Mouse (Mus musculus) testis, adult 2 months (tissue): ENCODE measurements around the gene B4galnt1.

ENCODE experiments used
- CTCF ChIP-seq: fragments of 200-500 bp; IDR thresholded peaks from 2 replicates; pipeline ENCODE4 v1.5.1; 2012; ENCODE audit warnings: low read depth, mild to moderate bottlenecking, inconsistent platforms, low read length, moderate library complexity; ENCODE audit not compliant: control insufficient read depth, insufficient read depth, insufficient replicate concordance
- POLR2A ChIP-seq: fragments of 200-500 bp; IDR thresholded peaks from 2 replicates; pipeline ENCODE4 v1.6.1; 2012; ENCODE audit warnings: low read depth, mild to moderate bottlenecking, inconsistent platforms, low read length, moderate library complexity; ENCODE audit not compliant: control insufficient read depth

- TF ChIP-seq POLR2A (no peak), CTCF (no peak)
Observed at GRCm38 (mm10) chr10:127147135-127147534, 17.9 kb upstream of the B4galnt1 start.
